Mouse (Mus musculus) left cerebral cortex, adult 18-20 months (tissue): ENCODE measurements around the gene Rgl1. TPM values are rescaled to one million over a fixed set of nuclear protein-coding genes. Genes with fewer than 3 reads are reported as not detected.

Experiments
- DNase-seq, 2 experiments: peaks; one replicate each; pipeline ENCODE4 v3.0.0; 2021 to 2022; ENCODE audit warnings: low spot score in 2 of 2, mixed read lengths in 1 of 2
- total RNA-seq, 2 experiments: library from RNA; stranded (reverse); gene quantifications; 2 replicates each; pipeline ENCODE4 v1.2.3; 2021

The Rgl1 gene
- total RNA-seq, 2 experiments from 2014 or later, result 111 to 116 TPM

GRCm38 (mm10) chr1:152618381-152618780 lies 147.8 kb downstream of the Rgl1 start:
- no peak for DNase-seq

GRCm38 (mm10) chr1:152617745-152618342 lies 148.3 kb downstream of the Rgl1 start:
- DNase-seq, result no peak

- no peak for DNase-seq
Measured at GRCm38 (mm10) chr1:152616777-152617057, 149.4 kb downstream of the Rgl1 start.

GRCm38 (mm10) chr1:152615987-152616776 lies 150.0 kb downstream of the Rgl1 start:
- DNase-seq, result no peak

- no peak for DNase-seq
Measured at GRCm38 (mm10) chr1:152614743-152615380, 151.3 kb downstream of the Rgl1 start.

GRCm38 (mm10) chr1:152613158-152613857 lies 152.8 kb downstream of the Rgl1 start:
- no peak for DNase-seq

- DNase-seq, result no peak
Measured at GRCm38 (mm10) chr1:152612535-152613157, 153.5 kb downstream of the Rgl1 start.

- no peak for DNase-seq
Measured at GRCm38 (mm10) chr1:152609547-152609946, 156.6 kb downstream of the Rgl1 start.

GRCm38 (mm10) chr1:152609006-152609405 lies 157.1 kb downstream of the Rgl1 start:
- no peak for DNase-seq

- no peak for DNase-seq
Measured at GRCm38 (mm10) chr1:152607765-152608164, 158.4 kb downstream of the Rgl1 start.

GRCm38 (mm10) chr1:152606727-152607126 lies 159.4 kb downstream of the Rgl1 start:
- DNase-seq, result no peak

- DNase-seq, result no peak
Measured at GRCm38 (mm10) chr1:152605895-152606625, 160.1 kb downstream of the Rgl1 start.

- no peak for DNase-seq
Measured at GRCm38 (mm10) chr1:152604147-152604546, 162.0 kb downstream of the Rgl1 start.

- no peak for DNase-seq
Measured at GRCm38 (mm10) chr1:152603628-152604027, 162.5 kb downstream of the Rgl1 start.

- no peak for DNase-seq
Measured at GRCm38 (mm10) chr1:152600494-152600893, 165.7 kb downstream of the Rgl1 start.

- DNase-seq, result no peak
Measured at GRCm38 (mm10) chr1:152599347-152599746, 166.8 kb downstream of the Rgl1 start.

- no peak for DNase-seq
Measured at GRCm38 (mm10) chr1:152594690-152595089, 171.5 kb downstream of the Rgl1 start.

GRCm38 (mm10) chr1:152593831-152594549 lies 172.2 kb downstream of the Rgl1 start:
- peak; percentile 29 to 49 for DNase-seq

- DNase-seq, result no peak
Measured at GRCm38 (mm10) chr1:152593382-152593781, 172.8 kb downstream of the Rgl1 start.

GRCm38 (mm10) chr1:152592609-152593008 lies 173.5 kb downstream of the Rgl1 start:
- DNase-seq, result no peak
